Mouse (Mus musculus) erythroblast, embryonic 14.5 days (primary cell): ENCODE measurements around the gene Hsf4.
"Not testable (repeated sequence)": the region's sequence is repeated elsewhere in the genome, so short reads cannot be mapped to it uniquely, and the experiment has no call there.

Experiments
- GATA1 ChIP-seq: IDR thresholded peaks from 2 replicates; pipeline ENCODE4 v1.6.1; 2012; ENCODE audit warnings: low read length, inconsistent platforms, mixed read lengths
- TAL1 ChIP-seq: IDR thresholded peaks from 3 replicates; pipeline ENCODE4 v1.6.1; 2012; ENCODE audit warnings: low read length, inconsistent platforms, mixed read lengths

GRCm38 (mm10) chr8:105291802-105292201 lies 22.2 kb downstream of the Hsf4 start:
- not testable (repeated sequence) for TF ChIP-seq TAL1, GATA1
